Mouse (Mus musculus): ENCODE results near the gene Ovch2. TPM values are rescaled to one million over a fixed set of nuclear protein-coding genes. Genes with fewer than 3 reads are reported as not detected.

The Ovch2 gene
- polyA plus RNA-seq, 1 experiment: not detected

DNA sequence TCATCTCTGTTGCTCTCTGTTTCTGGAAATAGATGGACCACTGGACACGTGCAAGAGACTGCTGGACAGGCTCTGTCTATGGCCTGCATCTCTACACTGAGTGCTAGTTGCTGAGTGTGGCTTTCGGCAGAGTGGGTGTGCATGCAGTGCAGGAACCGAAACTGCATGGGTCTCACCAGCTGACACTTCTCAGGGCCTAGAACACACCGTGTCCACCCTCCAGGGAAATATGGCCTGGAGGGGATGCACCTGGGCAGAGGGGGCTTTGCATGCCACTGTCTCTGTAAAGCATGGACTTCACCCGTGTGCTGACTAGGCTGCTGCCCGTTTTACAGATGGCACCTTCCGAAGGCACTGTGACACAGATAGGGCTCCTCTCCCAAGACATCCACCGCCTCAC is 55.0 kb downstream of the Ovch2 start:
- DNase-seq (ENCODE audit: extremely low spot score in 1 of 2, low spot score in 1 of 2): no peak

DNA sequence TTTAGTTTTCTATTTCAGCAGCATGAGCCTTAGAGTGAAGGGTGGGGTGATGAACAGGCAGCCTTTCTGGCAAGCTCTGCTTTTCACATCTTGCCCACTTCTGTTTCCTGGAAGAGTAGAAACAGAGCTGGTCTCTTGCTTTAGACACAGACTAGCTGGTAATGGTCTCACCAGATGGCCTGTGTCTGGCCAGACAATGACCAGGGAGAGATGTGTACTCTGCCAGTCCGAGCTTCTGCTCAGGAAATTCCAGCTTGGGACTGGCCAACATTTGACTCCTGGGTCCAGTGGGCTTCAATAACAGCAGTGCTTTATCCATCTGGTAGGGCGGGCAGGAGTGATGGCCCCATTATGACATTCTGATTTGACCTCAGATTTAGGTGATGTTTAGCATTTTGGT is 55.9 kb downstream of the Ovch2 start:
- no peak for DNase-seq (ENCODE audit: extremely low spot score in 1 of 2, low spot score in 1 of 2)

DNA sequence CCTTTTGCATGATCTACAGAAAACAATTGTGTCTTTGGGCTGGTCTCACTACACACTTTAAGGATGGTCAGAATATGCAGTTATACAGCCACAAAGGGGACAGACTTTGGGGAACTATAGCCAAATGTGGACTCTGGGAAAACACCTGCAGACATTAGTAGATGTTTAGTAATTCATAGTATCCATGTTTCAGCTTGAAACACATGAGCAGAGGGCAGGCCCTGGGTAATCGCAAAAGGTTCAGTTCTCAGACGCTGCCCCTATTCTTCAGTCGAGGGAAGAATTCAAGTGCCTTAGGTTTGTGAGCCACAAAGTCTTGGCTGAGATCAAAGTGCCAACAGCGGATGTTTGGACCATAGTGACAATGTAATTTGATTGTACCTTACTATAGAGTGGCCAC is 56.6 kb downstream of the Ovch2 start:
- no peak for DNase-seq (ENCODE audit: extremely low spot score in 1 of 2, low spot score in 1 of 2)

GRCm38 (mm10) chr7:107742963-107743465 is 58.0 kb downstream of the Ovch2 start:
- DNase-seq (ENCODE audit: extremely low spot score in 1 of 2, low spot score in 1 of 2): no peak

DNA sequence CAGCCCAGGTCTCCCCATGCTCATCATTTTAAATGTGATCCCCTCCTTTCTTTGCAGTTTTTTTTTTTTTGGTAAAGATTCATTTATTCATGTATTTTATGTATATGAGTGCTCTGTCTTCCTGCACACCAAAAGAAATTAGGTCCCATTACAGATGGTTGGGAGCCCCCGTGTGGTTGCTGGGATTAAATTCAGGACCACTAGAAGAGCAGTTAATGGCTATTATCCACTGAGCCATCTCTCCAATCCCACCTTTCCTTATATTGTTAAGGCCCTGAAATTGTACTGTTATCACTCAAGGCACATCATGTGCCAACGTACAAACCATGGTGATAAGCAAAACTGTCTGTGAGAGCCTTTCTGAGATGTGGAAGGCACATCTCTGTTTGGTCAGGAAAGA is 62.3 kb downstream of the Ovch2 start:
- DNase-seq (ENCODE audit: extremely low spot score in 1 of 2, low spot score in 1 of 2): peak in 1 of 2 experiments; percentile 58

DNA sequence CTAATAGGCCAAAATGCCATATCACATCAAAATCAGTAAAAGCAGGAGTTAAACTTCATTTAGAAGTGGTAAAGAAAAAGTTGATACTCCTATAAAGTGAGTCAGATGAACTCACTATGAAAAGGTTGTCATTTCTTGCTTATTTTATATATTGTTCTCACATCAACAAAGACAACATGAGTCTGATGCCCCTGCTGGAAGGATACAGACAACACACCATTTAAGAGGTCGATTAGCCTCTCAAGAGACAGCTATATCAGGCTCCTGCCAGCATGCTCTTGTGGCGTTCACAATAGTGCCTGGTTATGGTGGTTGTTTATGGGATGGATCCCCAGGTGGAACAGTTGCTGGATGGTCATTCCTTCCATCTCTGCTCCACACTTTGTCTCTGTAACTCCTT is 67.8 kb downstream of the Ovch2 start:
- DNase-seq (ENCODE audit: extremely low spot score in 1 of 2, low spot score in 1 of 2): no peak

Other genes starting within 250 kb of the Ovch2 start
- gene Olfml1, start 233.8 kb downstream of the Ovch2 start, polyA plus RNA-seq (2012; rRNA removed): 10.2 and 10.8 TPM in 2 replicates
- 6.7 and 8.0 TPM in 2 replicates for gene Ppfibp2, start 206.0 kb downstream of the Ovch2 start, polyA plus RNA-seq (2012; rRNA removed)
- not detected in 2 replicates for gene 5330417H12Rik, start 176.0 kb downstream of the Ovch2 start, polyA plus RNA-seq (2012; rRNA removed)
- 0.10 and 0.17 TPM in 2 replicates for gene Cyb5r2, start 43.2 kb downstream of the Ovch2 start, polyA plus RNA-seq (2012; rRNA removed)
- not detected in 2 replicates for gene Olfr467, start 11.1 kb upstream of the Ovch2 start, polyA plus RNA-seq (2012; rRNA removed)
- not detected in 2 replicates for gene Olfr469, start 24.3 kb upstream of the Ovch2 start, polyA plus RNA-seq (2012; rRNA removed)
- gene Olfr470, start 46.3 kb upstream of the Ovch2 start, polyA plus RNA-seq (2012; rRNA removed): not detected in 2 replicates
- not detected in 2 replicates for gene Olfr472, start 96.7 kb upstream of the Ovch2 start, polyA plus RNA-seq (2012; rRNA removed)
- gene Olfr473, start 129.2 kb upstream of the Ovch2 start, polyA plus RNA-seq (2012; rRNA removed): not detected in 2 replicates
- not detected in 2 replicates for gene Olfr474, start 153.4 kb upstream of the Ovch2 start, polyA plus RNA-seq (2012; rRNA removed)
- not detected in 2 replicates for gene Olfr476, start 163.6 kb upstream of the Ovch2 start, polyA plus RNA-seq (2012; rRNA removed)
- not detected in 2 replicates for gene Olfr477, start 185.5 kb upstream of the Ovch2 start, polyA plus RNA-seq (2012; rRNA removed)
- not detected in 2 replicates for gene Olfr478, start 232.8 kb upstream of the Ovch2 start, polyA plus RNA-seq (2012; rRNA removed)
- not detected in 2 replicates for gene Olfr479, start 249.5 kb upstream of the Ovch2 start, polyA plus RNA-seq (2012; rRNA removed)

Measured in frontal cortex, adult 2 months (tissue).